Mouse (Mus musculus): ENCODE measurements around the gene Usp6nl.

DNA sequence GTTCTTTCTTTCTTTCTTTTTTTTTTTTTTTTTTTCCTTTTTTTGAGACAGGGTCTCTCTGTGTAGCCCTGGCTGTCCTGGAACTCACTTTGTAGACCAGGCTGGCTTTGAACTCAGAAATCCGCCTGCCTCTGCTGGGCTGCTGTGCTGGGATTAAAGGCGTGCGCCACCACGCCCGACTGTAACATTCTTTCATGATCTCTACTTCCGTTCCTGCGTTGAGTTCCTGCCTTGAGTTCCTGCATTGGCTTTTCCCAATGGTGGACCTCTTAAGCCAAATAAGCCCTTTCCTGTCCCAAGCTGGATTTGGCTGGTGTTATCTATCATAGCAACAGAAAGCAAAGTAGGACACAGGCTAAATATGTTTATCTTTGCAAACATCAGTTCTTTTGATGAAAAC lies 34.8 kb downstream of the Usp6nl start:
- no peak for TF ChIP-seq GATA1 (IDR thresholded peaks at IDR 0.05; ENCODE audit: borderline replicate concordance, low read length)
- no peak for TF ChIP-seq FLI1 (IDR thresholded peaks at IDR 0.05; ENCODE audit: low read length)
